Mouse (Mus musculus) embryonic facial prominence, embryonic 15.5 days (tissue): ENCODE measurements around the gene Foxm1. TPM values are rescaled to one million over a fixed set of nuclear protein-coding genes. Genes with fewer than 3 reads are reported as not detected.

ENCODE experiments used
- ATAC-seq: fragments of 200-750 bp; cut with Nextera tagmentation; 2 replicates; pipeline ENCODE4 v1.8.0; 2017; ENCODE audit warnings: low read depth, moderate TSS enrichment; ENCODE audit not compliant: insufficient number of reproducible peaks, low FRiP score, low TSS enrichment
- H3K27ac ChIP-seq: fragments of 300-500 bp; sonication (generic); replicated peaks from 2 replicates; pipeline ENCODE4 v1.5.1; 2015; ENCODE audit warnings: mild to moderate bottlenecking, inconsistent platforms
- H3K27me3 ChIP-seq: fragments of 300-500 bp; sonication (generic); 2 replicates; pipeline ENCODE4 v1.6.1; 2015; ENCODE audit warnings: inconsistent platforms
- H3K36me3 ChIP-seq: fragments of 300-500 bp; sonication (generic); 2 replicates; pipeline ENCODE4 v1.6.1; 2015; ENCODE audit warnings: mild to moderate bottlenecking, inconsistent platforms
- H3K4me1 ChIP-seq: fragments of 300-500 bp; sonication (generic); 2 replicates; pipeline ENCODE4 v1.6.1; 2015; ENCODE audit warnings: inconsistent platforms
- H3K4me2 ChIP-seq: fragments of 300-500 bp; sonication (generic); replicated peaks from 2 replicates; pipeline ENCODE4 v1.6.1; 2015; ENCODE audit warnings: mild to moderate bottlenecking, inconsistent platforms
- H3K4me3 ChIP-seq: fragments of 300-500 bp; sonication (generic); replicated peaks from 2 replicates; pipeline ENCODE4 v1.5.1; 2015; ENCODE audit warnings: mild to moderate bottlenecking, inconsistent platforms
- H3K9ac ChIP-seq: fragments of 300-500 bp; sonication (generic); 2 replicates; pipeline ENCODE4 v1.6.1; 2015; ENCODE audit warnings: inconsistent platforms
- H3K9me3 ChIP-seq: fragments of 300-500 bp; sonication (generic); replicated peaks from 2 replicates; pipeline ENCODE4 v1.6.1; 2016; ENCODE audit warnings: inconsistent platforms
- WGBS: fragments of 180-500 bp; shearing (Covaris S2); methylation state at CpG from one replicate; pipeline ENCODE4 v1.1.7; 2015; 5-methylcytosine and 5-hydroxymethylcytosine counted together
- polyA plus RNA-seq: library from polyadenylated mRNA; unstranded; fragments of >200 nt; fragmentation: Nextera tagmentation; extraction: Ambion mirVana; gene quantifications from 2 replicates; pipeline ENCODE4 v1.2.1, GENCODE M21; 2015

The Foxm1 gene
- polyA plus RNA-seq, 1 experiment from 2014 or later: 31.5 TPM

DNA sequence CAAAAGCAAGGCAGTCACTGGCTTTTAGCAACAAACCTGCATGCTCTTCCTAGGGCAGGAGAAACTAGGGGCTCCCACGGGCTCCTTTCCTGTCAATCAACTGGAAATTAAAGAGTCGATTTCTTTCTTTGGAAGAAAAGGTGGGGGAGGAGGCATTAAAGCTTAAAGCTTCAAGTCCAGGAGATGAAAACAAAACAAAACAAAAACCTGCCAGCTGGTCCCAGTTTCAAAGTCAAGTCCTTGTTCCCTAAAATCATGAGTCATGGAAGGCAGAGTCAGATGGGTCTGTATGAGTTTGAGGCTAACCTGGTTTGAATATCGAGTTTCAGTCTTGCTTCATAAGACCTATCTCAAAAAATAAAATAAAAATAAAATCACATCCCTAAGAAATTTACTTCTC, 8.6 kb upstream of the Foxm1 start:
- Histone ChIP-seq H3K4me2 (peak overlapping the region; percentile 78), H3K4me3 (peak overlapping the region; percentile 85), H3K27ac (no peak overlapping the region), H3K9ac (no peak overlapping the region), H3K36me3 (peaks cover 30% of the 10 kb centered on the region), H3K4me1 (peaks cover 33% of the 10 kb centered on the region), H3K9me3 (no peaks in the 10 kb centered on the region), H3K27me3 (no peaks in the 10 kb centered on the region)
- WGBS: 35% methylated on average over 3 of the region's 3 CpGs
- no peak for ATAC-seq

DNA sequence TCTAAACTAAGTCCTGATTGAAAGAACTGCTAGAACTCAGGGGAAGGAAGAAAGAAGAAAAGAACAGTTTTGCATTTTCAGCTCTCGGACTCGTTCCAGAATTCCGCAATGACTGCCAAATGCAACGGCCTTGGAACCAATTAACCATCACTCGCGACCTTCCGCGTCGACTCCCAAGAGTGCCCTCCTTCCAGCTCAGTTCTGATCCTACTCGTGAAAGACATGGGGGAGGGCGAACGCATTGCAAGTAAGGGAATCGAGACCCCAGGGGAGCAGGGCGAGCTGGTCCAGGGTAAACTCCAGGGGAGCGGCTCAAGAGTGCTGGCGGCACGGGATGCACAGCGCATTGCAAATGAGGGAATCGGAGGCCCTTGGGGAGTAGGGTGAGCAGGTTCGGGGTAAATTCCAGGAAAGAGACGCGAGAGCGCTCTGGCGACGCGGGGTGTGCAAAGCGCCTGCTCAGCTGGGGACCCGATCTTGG, 7.5 kb upstream of the Foxm1 start:
- Histone ChIP-seq H3K27me3 (no peaks in the 10 kb centered on the region), H3K4me1 (peaks cover 37% of the 10 kb centered on the region), H3K4me3 (peak overlapping the region; percentile 85), H3K9ac (peak overlapping the region; percentile 72), H3K36me3 (peaks cover 30% of the 10 kb centered on the region), H3K27ac (peak overlapping the region; percentile 95), H3K4me2 (peak overlapping the region; percentile 78), H3K9me3 (no peaks in the 10 kb centered on the region)
- peak; percentile 39 for ATAC-seq
- under 1% methylated on average over 28 of the region's 28 CpGs for WGBS

DNA sequence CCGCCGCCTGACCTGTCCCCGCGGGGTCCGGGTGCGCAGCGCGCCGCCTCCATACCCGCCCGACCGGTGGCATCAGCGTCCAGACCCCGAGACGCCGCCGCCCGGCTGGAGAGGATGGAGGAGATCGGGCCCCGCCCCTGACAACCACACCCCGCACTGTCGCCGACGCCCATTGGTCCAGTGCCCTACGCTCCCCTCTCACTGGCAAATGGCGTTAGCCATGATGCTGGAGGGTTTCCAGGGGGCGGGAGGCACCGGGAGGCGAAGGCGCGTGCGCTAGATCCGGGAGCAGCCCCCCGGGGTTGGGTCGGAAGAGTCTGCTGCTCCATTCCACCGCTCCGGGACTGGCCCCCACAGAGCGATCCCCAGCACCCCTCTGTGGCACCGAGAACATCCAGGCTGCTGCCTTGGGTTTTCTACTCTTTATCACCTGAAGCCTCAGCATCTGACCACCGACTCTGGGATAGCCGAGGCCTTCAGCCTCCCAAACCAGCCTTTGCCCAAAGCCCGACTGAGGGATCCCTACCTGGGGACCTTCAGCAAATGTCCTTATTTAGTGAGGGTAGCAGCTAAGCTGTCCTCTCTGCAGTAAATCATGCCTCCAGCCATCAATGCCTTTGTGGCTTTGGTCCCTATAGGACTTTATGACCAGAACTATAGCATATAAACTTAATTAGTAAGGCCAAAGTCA, 6.9 kb upstream of the Foxm1 start, which contains the start of gene Tulp3:
Gene Tulp3, minus strand, starts transcription at position 126 of the 691 bp plus-strand sequence.
- H3K9ac ChIP-seq: peak within 1 kb of the TSS; percentile 72
- peaks cover 24% of the 10 kb centered on the region for H3K36me3 ChIP-seq
- H3K4me2 ChIP-seq: peak within 1 kb of the TSS; percentile 78
- H3K27me3 ChIP-seq: no peaks in the 10 kb centered on the region
- peak within 1 kb of the TSS; percentile 85 for H3K4me3 ChIP-seq
- peaks cover 40% of the 10 kb centered on the region for H3K4me1 ChIP-seq
- under 1% methylated on average over 41 of the region's 42 CpGs for WGBS
- peak; percentile 98 for ATAC-seq
- peak within 1 kb of the TSS; percentile 95 for H3K27ac ChIP-seq
- H3K9me3 ChIP-seq: no peaks in the 10 kb centered on the region

DNA sequence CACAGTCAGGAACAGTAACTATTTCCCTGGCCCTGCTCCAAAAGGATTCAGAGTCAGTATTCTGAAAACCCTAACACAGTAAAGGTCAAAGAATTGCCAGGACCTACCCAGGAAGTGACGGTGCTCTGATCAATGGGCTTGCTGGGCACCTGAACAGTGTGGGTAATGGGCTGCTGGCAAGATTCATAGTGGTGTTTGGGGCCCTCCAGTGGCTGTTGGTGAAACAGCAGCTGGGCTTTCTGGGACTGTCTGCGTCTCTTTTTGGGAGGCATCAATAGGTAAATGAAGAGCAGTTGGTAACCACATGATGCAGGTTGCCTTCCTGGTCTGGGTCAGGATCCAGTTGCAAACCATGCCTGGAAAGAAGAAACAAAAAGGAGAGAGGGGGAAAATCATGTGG, 3.8 kb upstream of the Foxm1 start:
- Histone ChIP-seq H3K9me3 (no peaks in the 10 kb centered on the region), H3K4me3 (no peak overlapping the region), H3K27ac (no peak overlapping the region), H3K4me2 (no peak overlapping the region), H3K4me1 (peaks cover 48% of the 10 kb centered on the region), H3K27me3 (no peaks in the 10 kb centered on the region), H3K36me3 (peaks cover 23% of the 10 kb centered on the region), H3K9ac (no peak overlapping the region)
- no peak for ATAC-seq
- WGBS: 27% methylated on average over 2 of the region's 2 CpGs

DNA sequence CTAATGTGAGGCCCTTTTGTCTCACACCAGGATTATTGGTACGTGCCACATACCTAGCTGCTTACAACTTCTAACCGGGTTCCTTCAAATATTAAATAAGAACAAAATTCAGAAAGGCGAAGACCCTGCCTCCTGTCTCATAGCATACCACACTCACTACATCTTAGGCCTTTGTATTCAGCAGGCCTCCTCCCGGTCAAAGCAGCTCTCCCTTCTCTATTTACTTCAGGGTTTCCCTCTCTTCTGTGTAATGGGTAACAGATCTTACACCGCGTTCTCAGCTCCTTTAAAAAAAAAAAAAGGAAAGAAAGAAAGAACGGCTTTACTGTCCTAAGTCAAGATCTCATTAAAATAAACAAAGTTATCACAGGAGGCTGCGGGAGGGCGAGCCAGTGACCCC, 866 bp upstream of the Foxm1 start:
- ATAC-seq: no peak
- Histone ChIP-seq H3K4me3 (peak overlapping the region; percentile 89), H3K9ac (peak overlapping the region; percentile 84), H3K9me3 (no peaks in the 10 kb centered on the region), H3K4me1 (peaks cover 47% of the 10 kb centered on the region), H3K36me3 (peaks cover 30% of the 10 kb centered on the region), H3K4me2 (peak overlapping the region; percentile 96), H3K27me3 (no peaks in the 10 kb centered on the region), H3K27ac (peak overlapping the region; percentile 97)
- 13% methylated on average over 9 of the region's 9 CpGs for WGBS

DNA sequence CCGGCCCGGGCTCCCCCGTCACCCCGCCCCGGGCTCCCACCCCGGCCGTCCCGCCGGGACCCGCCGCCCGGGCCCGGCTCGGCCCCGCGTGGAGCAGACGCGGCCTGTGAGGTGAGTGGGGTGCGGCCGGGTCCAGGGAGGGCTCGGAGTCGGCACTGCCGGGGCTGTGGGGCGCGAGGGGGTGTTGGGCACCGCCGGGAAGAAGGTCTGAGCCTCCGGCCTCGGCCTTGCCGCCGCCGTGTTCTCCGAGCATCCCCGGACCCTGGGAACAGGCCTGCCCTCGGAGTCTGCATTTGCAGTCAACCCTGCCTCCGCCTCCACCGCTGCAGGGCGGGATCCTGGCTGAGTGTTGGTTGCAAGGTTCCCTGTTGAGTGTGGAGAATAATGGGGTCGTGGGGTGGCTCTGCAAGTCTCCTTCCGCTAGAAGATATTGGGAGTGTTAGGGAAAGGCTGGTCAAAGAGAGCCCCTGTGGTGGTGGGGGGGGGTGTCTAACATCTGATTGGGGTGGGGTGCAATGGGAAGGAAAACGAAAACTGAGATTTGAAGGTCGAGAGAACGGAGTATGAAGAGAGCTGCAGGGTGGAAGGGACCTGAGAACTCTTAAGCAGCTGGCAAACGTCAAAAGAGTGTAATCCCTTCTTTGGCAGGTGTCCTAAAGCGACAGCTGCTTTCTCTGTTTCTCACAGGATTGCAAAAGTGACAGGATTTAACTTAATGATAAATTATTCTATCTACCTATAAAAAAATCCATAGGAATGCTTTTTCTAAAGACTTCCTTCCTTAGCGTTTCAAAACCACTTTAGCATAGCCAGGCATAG, 449 bp downstream of the Foxm1 start:
- peaks cover 47% of the 10 kb centered on the region for H3K4me1 ChIP-seq
- ATAC-seq: no peak; the same call in 1 of the 2 replicates
- peak overlapping the region; percentile 96 for H3K4me2 ChIP-seq
- no peaks in the 10 kb centered on the region for H3K27me3 ChIP-seq
- peak overlapping the region; percentile 89 for H3K4me3 ChIP-seq
- H3K9me3 ChIP-seq: no peaks in the 10 kb centered on the region
- H3K36me3 ChIP-seq: peaks cover 28% of the 10 kb centered on the region
- WGBS: under 1% methylated on average over 43 of the region's 46 CpGs
- peak overlapping the region; percentile 84 for H3K9ac ChIP-seq
- H3K27ac ChIP-seq: peak overlapping the region; percentile 97

DNA sequence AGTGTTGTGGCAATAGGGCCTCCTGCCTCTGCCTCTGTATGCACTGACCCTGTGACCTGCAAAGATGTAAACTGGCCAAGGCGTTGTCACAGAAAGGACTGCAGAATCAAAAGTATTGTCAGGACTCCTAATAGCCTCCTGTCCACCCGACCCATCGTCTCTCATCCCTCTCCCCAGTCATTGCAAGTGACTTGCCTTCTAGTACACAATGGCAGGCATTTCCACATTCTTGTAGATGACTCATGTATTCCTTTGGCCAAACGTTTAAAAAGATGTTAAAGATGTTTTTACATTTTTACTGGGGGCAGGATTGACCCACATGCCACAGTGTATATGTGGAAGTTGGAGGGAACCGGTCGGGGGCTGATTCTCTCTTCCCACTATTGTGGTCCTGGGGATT, 2.0 kb downstream of the Foxm1 start:
- Histone ChIP-seq H3K9ac (no peak overlapping the region), H3K27ac (no peak overlapping the region), H3K9me3 (no peaks in the 10 kb centered on the region), H3K4me3 (no peak overlapping the region), H3K36me3 (peaks cover 33% of the 10 kb centered on the region), H3K27me3 (no peaks in the 10 kb centered on the region), H3K4me2 (no peak overlapping the region), H3K4me1 (peaks cover 41% of the 10 kb centered on the region)
- whole genome bisulfite sequencing: 71% methylated on average over 6 of the region's 6 CpGs
- ATAC-seq: no peak

DNA sequence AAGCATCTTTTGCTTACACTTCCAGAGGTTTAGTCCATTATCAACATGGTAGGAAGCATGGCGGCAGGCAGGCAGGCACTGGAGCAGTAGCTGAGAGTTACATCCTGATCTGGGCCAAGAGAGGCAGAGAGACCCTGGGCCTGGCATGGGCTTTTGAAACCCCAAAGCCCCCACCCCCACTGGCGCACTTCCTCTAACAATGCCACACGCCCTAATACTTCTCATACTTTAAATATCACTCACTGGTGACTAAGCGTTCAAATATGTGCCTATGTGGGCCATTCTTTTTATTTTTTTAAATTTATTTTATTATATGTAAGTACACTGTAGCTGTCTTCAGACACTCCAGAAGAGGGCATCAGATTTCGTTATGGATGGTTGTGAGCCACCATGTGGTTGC, 3.7 kb downstream of the Foxm1 start:
- 83% methylated on average over 5 of the region's 5 CpGs for WGBS
- H3K27me3 ChIP-seq: no peaks in the 10 kb centered on the region
- H3K4me2 ChIP-seq: no peak overlapping the region
- peaks cover 51% of the 10 kb centered on the region for H3K36me3 ChIP-seq
- H3K4me1 ChIP-seq: peaks cover 25% of the 10 kb centered on the region
- H3K4me3 ChIP-seq: no peak overlapping the region
- H3K9me3 ChIP-seq: no peaks in the 10 kb centered on the region
- H3K9ac ChIP-seq: no peak overlapping the region
- no peak for ATAC-seq
- no peak overlapping the region for H3K27ac ChIP-seq

DNA sequence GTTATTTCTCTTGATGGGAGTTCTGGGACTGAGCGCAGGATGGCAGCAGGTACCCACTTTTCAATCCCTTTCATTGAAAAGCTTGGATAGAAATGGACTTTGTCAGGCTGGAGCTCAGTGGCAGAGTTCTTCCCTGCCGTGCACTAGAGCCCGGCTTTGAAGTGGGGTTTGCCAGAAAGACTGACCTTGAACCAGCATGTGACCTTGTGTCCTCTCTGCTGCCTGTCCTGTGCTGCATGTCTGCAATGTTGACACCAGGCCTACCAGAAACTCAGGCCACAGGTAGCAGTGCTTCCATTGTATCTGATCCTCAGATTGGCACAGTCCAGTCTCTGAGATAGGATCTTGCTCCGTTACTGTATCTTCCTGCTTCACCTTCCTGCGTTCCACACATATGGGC, 7.3 kb downstream of the Foxm1 start:
- no peaks in the 10 kb centered on the region for H3K27me3 ChIP-seq
- no peak for ATAC-seq

DNA sequence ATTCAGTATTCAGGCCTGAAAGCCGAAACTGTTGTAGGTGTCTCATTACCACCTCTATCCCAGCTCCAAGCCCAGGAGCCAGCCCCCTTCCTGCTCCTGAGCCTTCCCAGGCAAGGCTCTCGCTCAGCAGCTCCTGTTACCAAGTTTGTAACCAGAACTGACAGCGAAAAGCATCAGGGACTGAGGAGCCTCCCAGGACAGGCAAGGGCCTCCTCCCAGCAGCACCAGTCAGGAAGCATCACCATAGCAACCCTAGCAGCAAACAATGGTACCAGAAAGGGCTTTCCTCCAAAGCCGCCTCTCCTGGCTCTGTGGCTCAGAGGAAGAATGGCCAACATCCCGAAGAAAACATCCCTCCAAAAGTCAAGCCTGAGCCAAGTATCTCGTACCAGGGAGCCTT, 12.4 kb downstream of the Foxm1 start, which contains the start of the genes Tex52 and Gm44596:
Gene Tex52, plus strand, starts transcription at position 265 of the 400 bp plus-strand sequence.
Gene Gm44596, plus strand, starts transcription at position 312 of the 400 bp plus-strand sequence.
- no peaks in the 10 kb centered on the region for H3K9me3 ChIP-seq
- peaks cover 46% of the 10 kb centered on the region for H3K36me3 ChIP-seq
- no peak within 1 kb of the TSS for H3K4me2 ChIP-seq
- H3K27ac ChIP-seq: peak within 1 kb of the TSS; percentile 69
- H3K27me3 ChIP-seq: no peaks in the 10 kb centered on the region
- H3K4me3 ChIP-seq: no peak within 1 kb of the TSS
- no peak within 1 kb of the TSS for H3K9ac ChIP-seq
- peak; percentile 55 for ATAC-seq
- 0 out of 2 replicates have a peak, but pooled peaks cover 10% of the 10 kb centered on the region for H3K4me1 ChIP-seq
- 36% methylated on average over 6 of the region's 6 CpGs for WGBS

More for the DNA sequence above, 7.3 kb downstream of the Foxm1 start:
- Histone ChIP-seq H3K4me1 (0 out of 2 replicates have a peak, but pooled peaks cover 8% of the 10 kb centered on the region), H3K36me3 (peaks cover 82% of the 10 kb centered on the region), H3K9me3 (no peaks in the 10 kb centered on the region), H3K4me2 (no peak overlapping the region), H3K9ac (no peak overlapping the region), H3K4me3 (no peak overlapping the region), H3K27ac (no peak overlapping the region)
- WGBS: 95% methylated on average over 5 of the region's 5 CpGs
